Mouse (Mus musculus) heart, embryonic 12.5 days (tissue): ENCODE measurements around the gene Gsdma. TPM values are rescaled to one million over a fixed set of nuclear protein-coding genes. Genes with fewer than 3 reads are reported as not detected.

Experiments used
- ATAC-seq: fragments of 200-750 bp; cut with Nextera tagmentation; 2 replicates; pipeline ENCODE4 v1.8.0; 2017; ENCODE audit warnings: moderate TSS enrichment, moderate library complexity; ENCODE audit not compliant: insufficient number of reproducible peaks, low FRiP score
- H3K27ac ChIP-seq: fragments of 300-500 bp; sonication (generic); 2 replicates; pipeline ENCODE4 v1.5.1; 2016; ENCODE audit warnings: mild to moderate bottlenecking, moderate library complexity; ENCODE audit not compliant: poor library complexity, severe bottlenecking
- H3K27me3 ChIP-seq: fragments of 300-500 bp; sonication (generic); replicated peaks from 2 replicates; pipeline ENCODE4 v1.6.1; 2016; ENCODE audit warnings: mild to moderate bottlenecking, moderate library complexity
- H3K36me3 ChIP-seq: fragments of 300-500 bp; sonication (generic); 2 replicates; pipeline ENCODE4 v1.6.1; 2016; ENCODE audit warnings: mild to moderate bottlenecking, moderate library complexity
- H3K4me1 ChIP-seq: fragments of 300-500 bp; sonication (generic); replicated peaks from 2 replicates; pipeline ENCODE4 v1.6.1; 2016; ENCODE audit warnings: mild to moderate bottlenecking
- H3K4me2 ChIP-seq: fragments of 300-500 bp; sonication (generic); 2 replicates; pipeline ENCODE4 v1.6.1; 2016; ENCODE audit warnings: mild to moderate bottlenecking, moderate library complexity
- H3K4me3 ChIP-seq: fragments of 300-500 bp; sonication (generic); 2 replicates; pipeline ENCODE4 v1.5.1; 2016; ENCODE audit warnings: mild to moderate bottlenecking
- H3K9ac ChIP-seq: fragments of 300-500 bp; sonication (generic); 2 replicates; pipeline ENCODE4 v1.6.1; 2016; ENCODE audit warnings: mild to moderate bottlenecking, moderate library complexity
- H3K9me3 ChIP-seq: fragments of 300-500 bp; sonication (generic); replicated peaks from 2 replicates; pipeline ENCODE4 v1.6.1; 2016; ENCODE audit warnings: mild to moderate bottlenecking, moderate library complexity
- WGBS: fragments of 180-500 bp; shearing (Covaris S2); methylation state at CpG from one replicate; pipeline ENCODE4 v1.1.7; 2016; 5-methylcytosine and 5-hydroxymethylcytosine counted together
- polyA plus RNA-seq: library from polyadenylated mRNA; unstranded; fragments of >200 nt; fragmentation: Nextera tagmentation; extraction: Ambion mirVana; gene quantifications from 2 replicates; pipeline ENCODE4 v1.2.1, GENCODE M21; 2016

Gene Gsdma
- polyA plus RNA-seq, 1 experiment from 2014 or later = not detected

DNA sequence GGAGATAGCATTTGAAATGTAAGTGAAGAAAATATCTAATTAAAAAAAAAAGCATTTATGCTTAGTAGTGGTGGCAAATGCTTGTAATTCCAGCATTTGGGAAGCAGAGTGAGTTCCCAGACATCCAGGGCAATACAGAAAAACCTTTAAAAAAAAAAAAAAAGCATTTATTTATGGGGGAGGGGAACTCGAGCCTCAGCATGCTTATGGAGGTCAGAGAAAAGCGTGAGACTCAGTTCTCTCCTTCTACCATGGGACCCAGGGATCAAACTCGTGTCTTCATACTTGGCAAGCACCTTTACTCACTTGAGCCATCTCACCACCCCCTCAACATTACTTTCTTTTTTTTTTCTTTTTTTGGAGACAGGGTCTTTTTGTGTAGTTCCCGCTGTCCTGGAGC is 17.0 kb downstream of the Gsdma start:
- no peak for ATAC-seq
- WGBS = 72% methylated on average over 4 of the region's 4 CpGs

DNA sequence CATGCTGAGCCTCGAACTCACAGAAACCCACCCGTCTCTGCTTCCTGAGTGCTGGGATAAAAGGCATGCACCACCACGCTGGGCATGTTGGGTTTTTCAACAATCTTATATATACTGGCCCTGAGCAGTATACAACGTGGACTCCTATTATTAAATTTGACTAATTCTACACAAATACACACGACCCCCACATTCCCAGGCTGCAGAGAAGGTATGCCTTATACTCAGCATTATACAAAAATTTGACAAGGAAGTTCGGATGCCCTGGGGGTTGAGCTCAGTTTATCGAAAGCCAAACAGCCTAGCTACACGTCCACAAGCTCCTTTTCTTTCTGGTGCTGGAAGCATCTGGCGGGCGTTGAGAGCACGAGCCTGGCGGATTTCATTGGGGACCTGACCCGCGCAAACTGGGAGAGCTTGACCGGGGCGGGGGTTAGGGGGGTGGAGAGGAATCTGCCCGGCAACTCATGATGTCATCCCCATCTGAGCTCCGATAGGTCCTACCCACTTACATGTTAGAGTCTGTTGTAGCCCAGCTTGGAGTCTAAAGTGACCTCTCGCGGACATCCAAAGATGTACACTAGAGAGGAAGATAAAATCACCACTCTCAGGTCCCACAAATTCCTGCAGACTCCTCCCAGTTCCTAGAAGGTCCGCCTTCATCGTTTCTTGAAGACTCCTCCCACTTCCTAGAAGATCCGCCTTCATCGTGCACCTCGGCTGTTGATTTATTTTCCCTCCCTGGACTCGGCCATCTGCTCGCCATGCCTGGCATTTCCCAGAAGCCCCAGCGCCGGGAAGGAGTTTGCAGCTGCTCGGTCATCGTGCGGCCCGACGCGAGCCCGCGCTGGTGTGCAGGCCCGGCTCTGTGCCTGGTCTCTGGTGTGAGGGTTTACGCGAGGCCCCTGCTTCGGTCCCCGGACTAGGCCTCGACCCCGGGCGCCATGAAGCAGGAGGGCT is 17.9 kb downstream of the Gsdma start, which contains the start of gene Psmd3:
TSS of gene Psmd3 (plus strand) at position 769 of the 960 bp plus-strand sequence.
- Histone ChIP-seq H3K4me2 (peak within 1 kb of the TSS; percentile 95), H3K27ac (peak within 1 kb of the TSS; percentile 36), H3K9ac (peak within 1 kb of the TSS; percentile 95), H3K4me3 (peak within 1 kb of the TSS; percentile 84), H3K36me3 (peaks cover 28% of the 10 kb centered on the region), H3K4me1 (peaks cover 8% of the 10 kb centered on the region), H3K9me3 (no peaks in the 10 kb centered on the region), H3K27me3 (no peaks in the 10 kb centered on the region)
- WGBS = 5% methylated on average over 45 of the region's 45 CpGs
- ATAC-seq = peak; percentile 96

More for the DNA sequence above, 17.0 kb downstream of the Gsdma start:
- Histone ChIP-seq H3K27me3 (no peaks in the 10 kb centered on the region), H3K9me3 (no peaks in the 10 kb centered on the region), H3K27ac (no peak overlapping the region), H3K4me2 (no peak overlapping the region), H3K36me3 (peaks cover 20% of the 10 kb centered on the region), H3K4me1 (peaks cover 11% of the 10 kb centered on the region), H3K4me3 (no peak overlapping the region), H3K9ac (no peak overlapping the region)

DNA sequence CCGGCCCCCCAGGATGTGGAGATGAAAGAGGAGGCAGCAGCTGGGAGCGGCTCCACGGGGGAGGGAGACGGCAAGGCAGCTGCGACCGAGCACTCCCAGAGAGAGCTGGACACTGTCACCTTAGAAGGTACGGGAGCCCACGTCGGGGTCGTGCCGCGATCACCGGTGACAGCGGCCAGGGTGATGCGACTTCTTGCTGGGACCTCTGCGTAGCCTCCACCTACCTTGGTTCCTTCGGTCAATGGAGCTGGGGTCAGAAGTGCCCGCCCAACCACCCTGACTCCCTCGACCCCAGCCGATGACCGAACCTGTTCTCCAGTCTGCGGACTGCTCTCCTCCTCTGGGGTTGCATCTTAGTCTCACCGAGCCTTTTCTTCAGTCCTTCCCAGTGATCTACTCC is 18.7 kb downstream of the Gsdma start:
- Histone ChIP-seq H3K4me1 (peaks cover 8% of the 10 kb centered on the region), H3K9me3 (no peaks in the 10 kb centered on the region), H3K9ac (peak overlapping the region; percentile 95), H3K27ac (peak overlapping the region; percentile 36), H3K4me2 (peak overlapping the region; percentile 95), H3K4me3 (peak overlapping the region; percentile 84), H3K36me3 (peaks cover 36% of the 10 kb centered on the region), H3K27me3 (no peaks in the 10 kb centered on the region)
- under 1% methylated on average over 23 of the region's 23 CpGs for WGBS
- peak; percentile 10 for ATAC-seq

DNA sequence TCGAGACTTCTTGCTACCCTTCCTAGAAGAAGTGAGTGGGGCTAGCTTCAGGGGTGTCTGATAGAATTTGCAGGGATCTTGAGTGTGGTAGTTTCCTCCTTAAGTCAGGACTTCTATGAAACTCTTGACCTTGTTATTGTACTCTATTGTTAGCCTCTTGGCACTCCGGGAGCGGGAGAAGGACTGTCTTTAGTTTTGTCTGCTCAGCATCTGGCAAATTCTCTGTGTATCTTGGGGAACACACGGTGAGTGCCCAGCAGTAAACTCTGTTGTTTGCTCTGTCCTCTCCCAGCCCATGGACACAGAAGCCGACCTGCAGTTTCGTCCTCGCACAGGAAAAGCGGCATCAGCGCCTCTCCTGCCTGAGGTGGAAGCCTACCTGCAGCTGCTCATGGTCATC is 21.5 kb downstream of the Gsdma start:
- H3K9me3 ChIP-seq = no peaks in the 10 kb centered on the region
- no peak for ATAC-seq
- H3K36me3 ChIP-seq = peaks cover 60% of the 10 kb centered on the region
- peaks cover 8% of the 10 kb centered on the region for H3K4me1 ChIP-seq
- H3K4me2 ChIP-seq = no peak overlapping the region
- H3K9ac ChIP-seq = no peak overlapping the region
- 91% methylated on average over 9 of the region's 9 CpGs for WGBS
- H3K4me3 ChIP-seq = no peak overlapping the region
- no peak overlapping the region for H3K27ac ChIP-seq
- H3K27me3 ChIP-seq = no peaks in the 10 kb centered on the region

DNA sequence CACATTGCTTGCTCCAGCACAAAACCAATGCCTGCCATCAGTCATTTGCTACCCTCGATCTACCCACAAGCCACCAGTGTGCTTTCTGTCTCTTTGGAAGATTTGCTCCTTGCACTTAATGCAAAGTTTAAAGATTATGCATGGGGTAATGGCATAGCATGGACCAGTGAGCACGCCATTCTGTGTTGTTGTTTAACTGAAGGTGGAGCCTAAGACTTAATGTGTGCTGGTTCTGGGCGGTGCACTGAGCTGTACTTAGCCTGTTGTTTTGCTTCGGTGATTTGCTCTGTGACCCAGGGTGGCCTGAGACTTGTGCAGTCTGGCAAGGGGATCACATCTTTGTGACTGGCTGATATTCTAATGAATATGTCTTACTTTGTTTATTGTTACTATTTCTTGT is 22.8 kb downstream of the Gsdma start:
- Histone ChIP-seq H3K27me3 (no peaks in the 10 kb centered on the region), H3K27ac (no peak overlapping the region), H3K4me1 (peaks cover 8% of the 10 kb centered on the region), H3K36me3 (peaks cover 73% of the 10 kb centered on the region), H3K9me3 (no peaks in the 10 kb centered on the region), H3K9ac (no peak overlapping the region), H3K4me3 (no peak overlapping the region), H3K4me2 (no peak overlapping the region)
- WGBS = 91% methylated on average over 4 of the region's 4 CpGs
- ATAC-seq = no peak

DNA sequence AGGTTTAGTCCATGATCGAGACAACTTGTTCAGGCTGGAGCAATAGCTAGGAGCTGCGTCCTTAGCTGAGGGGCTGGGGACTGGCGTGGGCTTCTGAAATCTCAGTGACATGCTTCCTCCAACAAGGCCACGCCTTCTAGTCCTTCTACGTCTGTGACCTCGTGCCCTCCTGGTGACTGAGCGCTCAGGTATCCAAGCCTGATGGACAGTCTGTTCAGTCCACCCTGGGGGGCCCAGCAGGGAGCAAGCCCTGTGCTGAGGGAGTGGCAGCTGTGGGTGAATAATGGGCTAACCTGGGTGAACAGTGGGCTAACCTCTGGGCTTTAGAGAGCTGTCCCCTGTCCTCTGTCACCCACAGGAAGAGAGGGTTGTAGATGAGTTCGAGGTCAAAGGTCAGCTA is 23.9 kb downstream of the Gsdma start:
- no peak for ATAC-seq
- WGBS = 87% methylated on average over 8 of the region's 8 CpGs
- Histone ChIP-seq H3K4me1 (peaks cover 8% of the 10 kb centered on the region), H3K4me2 (no peak overlapping the region), H3K9ac (no peak overlapping the region), H3K9me3 (no peaks in the 10 kb centered on the region), H3K36me3 (peaks cover 84% of the 10 kb centered on the region), H3K4me3 (no peak overlapping the region), H3K27me3 (no peaks in the 10 kb centered on the region), H3K27ac (no peak overlapping the region)

DNA sequence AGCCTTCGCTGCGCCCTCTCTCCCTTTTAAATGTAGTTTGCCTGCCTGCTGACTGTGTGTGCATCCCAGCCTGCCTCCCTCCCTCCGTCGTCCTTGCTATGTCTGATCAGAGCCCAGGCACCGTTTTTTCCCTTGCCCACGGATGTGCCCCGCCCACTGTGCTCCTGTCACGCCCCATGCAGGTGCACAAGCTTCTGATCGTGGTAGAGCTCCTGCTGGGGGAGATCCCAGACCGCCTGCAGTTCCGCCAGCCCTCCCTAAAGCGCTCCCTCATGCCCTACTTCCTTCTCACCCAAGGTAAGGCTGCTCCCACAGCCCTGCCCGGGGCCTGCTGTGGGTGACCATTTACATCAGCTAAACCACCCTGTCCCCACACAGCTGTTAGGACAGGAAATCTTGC is 29.1 kb downstream of the Gsdma start:
- H3K4me2 ChIP-seq = no peak overlapping the region
- ATAC-seq = no peak
- no peaks in the 10 kb centered on the region for H3K27me3 ChIP-seq

DNA sequence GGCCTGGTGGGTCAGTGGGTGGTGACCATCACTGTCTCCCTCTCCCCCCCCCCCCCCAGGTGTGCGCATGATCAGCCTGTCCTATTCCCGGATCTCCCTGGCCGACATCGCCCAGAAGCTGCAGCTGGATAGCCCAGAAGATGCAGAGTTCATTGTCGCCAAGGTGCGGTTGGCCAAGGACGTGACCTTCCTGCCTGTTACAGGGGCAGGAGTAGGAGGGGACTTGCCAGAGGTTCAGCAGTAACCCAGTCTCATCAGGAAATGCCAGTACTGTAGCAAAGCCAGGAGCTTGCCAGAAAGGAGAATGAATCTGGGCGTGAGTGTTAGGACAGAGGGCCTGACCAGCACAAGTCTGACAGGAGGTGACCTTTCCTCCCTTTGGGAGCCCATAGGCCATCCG is 29.6 kb downstream of the Gsdma start:
- Histone ChIP-seq H3K4me3 (no peak overlapping the region), H3K4me1 (peaks cover 8% of the 10 kb centered on the region; the same call in 1 of the 2 replicates), H3K27me3 (no peaks in the 10 kb centered on the region), H3K27ac (no peak overlapping the region), H3K4me2 (no peak overlapping the region), H3K9ac (no peak overlapping the region), H3K36me3 (peaks cover 88% of the 10 kb centered on the region), H3K9me3 (no peaks in the 10 kb centered on the region)
- ATAC-seq = no peak
- 88% methylated on average over 9 of the region's 9 CpGs for WGBS

More for the DNA sequence above, 29.1 kb downstream of the Gsdma start:
- Histone ChIP-seq H3K9me3 (no peaks in the 10 kb centered on the region), H3K27ac (no peak overlapping the region), H3K4me3 (no peak overlapping the region), H3K36me3 (peaks cover 92% of the 10 kb centered on the region), H3K9ac (no peak overlapping the region), H3K4me1 (peaks cover 8% of the 10 kb centered on the region; the same call in 1 of the 2 replicates)
- 79% methylated on average over 13 of the region's 13 CpGs for WGBS

DNA sequence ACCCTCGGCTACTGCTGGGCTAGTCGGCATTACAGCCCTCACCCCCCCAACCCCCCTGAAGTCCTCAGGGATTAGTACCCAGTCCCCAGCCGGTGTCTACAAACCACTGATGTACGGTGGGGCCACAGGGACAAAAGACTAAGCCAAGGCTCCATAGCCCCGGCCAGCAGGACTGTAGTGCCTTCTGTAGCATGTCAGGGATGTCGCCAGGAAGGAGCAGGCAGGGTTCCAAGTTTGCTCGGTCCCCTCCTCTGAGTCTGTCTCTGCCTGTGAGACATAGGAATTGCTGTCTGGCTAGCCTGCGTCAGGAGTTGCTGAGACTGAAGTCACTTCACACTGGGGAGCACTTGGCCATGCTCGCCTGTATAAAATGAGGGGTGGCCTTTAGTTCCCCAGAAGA is 30.1 kb downstream of the Gsdma start:
- Histone ChIP-seq H3K9me3 (no peaks in the 10 kb centered on the region), H3K27me3 (no peaks in the 10 kb centered on the region), H3K36me3 (peaks cover 85% of the 10 kb centered on the region), H3K4me2 (no peak overlapping the region), H3K9ac (no peak overlapping the region), H3K27ac (no peak overlapping the region), H3K4me1 (peaks cover 8% of the 10 kb centered on the region; the same call in 1 of the 2 replicates), H3K4me3 (no peak overlapping the region)
- no peak for ATAC-seq
- 72% methylated on average over 9 of the region's 9 CpGs for WGBS

DNA sequence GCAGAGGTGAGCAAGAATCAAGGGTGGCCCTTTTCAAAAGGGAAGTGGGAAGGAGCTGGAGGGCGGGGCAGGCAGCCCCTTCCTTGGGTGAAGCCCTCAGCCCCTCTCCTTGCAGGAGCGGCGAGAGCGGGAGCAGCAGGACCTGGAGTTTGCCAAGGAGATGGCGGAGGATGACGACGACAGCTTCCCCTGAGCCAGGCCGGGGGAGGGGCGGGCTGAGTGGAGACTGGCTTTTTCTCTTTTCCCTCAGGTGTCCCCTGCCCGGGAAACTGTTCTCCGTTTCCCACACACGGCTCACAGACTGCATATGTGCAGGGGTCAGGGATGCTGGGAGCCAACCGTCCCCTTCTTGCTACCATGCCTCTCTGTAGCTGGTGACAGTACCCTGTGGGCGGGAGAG is 31.3 kb downstream of the Gsdma start:
- Histone ChIP-seq H3K9me3 (no peaks in the 10 kb centered on the region), H3K4me1 (peaks cover 12% of the 10 kb centered on the region; the same call in 1 of the 2 replicates), H3K4me2 (no peak overlapping the region), H3K36me3 (peaks cover 74% of the 10 kb centered on the region), H3K4me3 (no peak overlapping the region), H3K27me3 (no peaks in the 10 kb centered on the region), H3K27ac (no peak overlapping the region), H3K9ac (no peak overlapping the region)
- WGBS = 73% methylated on average over 14 of the region's 14 CpGs
- no peak for ATAC-seq

DNA sequence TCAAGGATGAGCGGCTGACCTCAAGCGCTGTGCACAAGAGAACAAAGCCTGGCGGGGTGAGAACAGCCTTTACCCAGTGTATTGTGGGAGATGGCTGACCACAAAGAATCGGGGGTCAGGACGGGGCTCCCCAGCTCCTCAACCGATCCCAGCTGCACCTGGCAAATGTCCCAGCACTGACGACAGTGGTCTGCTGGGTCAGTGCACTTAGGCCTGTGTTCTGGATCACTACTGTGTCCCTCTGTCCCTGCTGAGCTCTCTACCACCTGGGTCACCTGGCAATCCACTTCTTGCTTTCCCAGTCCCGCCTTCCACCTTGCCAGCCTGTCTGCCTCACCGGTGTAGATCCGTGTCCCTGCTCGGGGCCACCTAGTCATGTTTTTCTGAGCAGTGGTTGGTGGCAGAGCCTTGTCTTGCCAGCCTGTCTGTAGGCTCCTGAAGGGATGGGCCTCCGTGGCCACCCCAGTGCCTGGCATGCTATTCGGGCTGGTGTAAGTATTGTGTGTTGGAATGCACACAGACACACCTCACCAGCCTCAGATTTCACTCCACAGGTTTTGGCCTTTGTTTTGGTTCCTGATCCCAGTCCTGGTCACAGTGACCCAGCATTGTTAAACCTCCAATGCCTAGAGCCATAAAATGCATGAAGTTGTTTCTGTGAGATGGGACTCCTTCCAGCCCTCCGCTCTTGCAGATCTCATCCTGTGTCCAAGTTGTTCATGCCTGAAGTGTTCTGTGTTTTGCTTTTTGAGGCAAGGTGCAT is 32.5 kb downstream of the Gsdma start:
- H3K4me2 ChIP-seq = no peak overlapping the region
- H3K9me3 ChIP-seq = no peaks in the 10 kb centered on the region
- no peak for ATAC-seq
- no peak overlapping the region for H3K27ac ChIP-seq
- 0 out of 2 replicates have a peak, but pooled peaks cover 4% of the 10 kb centered on the region for H3K27me3 ChIP-seq
- H3K9ac ChIP-seq = no peak overlapping the region
- H3K36me3 ChIP-seq = peaks cover 62% of the 10 kb centered on the region
- H3K4me1 ChIP-seq = peaks cover 16% of the 10 kb centered on the region; the same call in 1 of the 2 replicates
- no peak overlapping the region for H3K4me3 ChIP-seq
- 84% methylated on average over 14 of the region's 14 CpGs for WGBS
